Mouse (Mus musculus) lung, embryonic 14.5 days (tissue): Measurements from ENCODE around the gene Dao. TPM values are rescaled to one million over a fixed set of nuclear protein-coding genes. Genes with fewer than 3 reads are reported as not detected.
A peak's percentile ranks its signal among the peaks of the same experiment; 100 is the strongest.

Source experiments
- ATAC-seq: fragments of 200-750 bp; cut with Nextera tagmentation; 2 replicates; pipeline ENCODE4 v1.8.0; 2017; ENCODE audit warnings: mild to moderate bottlenecking, moderate TSS enrichment, moderate library complexity; ENCODE audit not compliant: insufficient read depth
- DNase-seq: peaks from one replicate; pipeline ENCODE4 v3.0.0-alpha.2; 2015
- H3K27ac ChIP-seq: fragments of 300-500 bp; sonication (generic); 2 replicates; pipeline ENCODE4 v1.5.1; 2014; ENCODE audit warnings: low read depth, mild to moderate bottlenecking, moderate library complexity
- H3K27me3 ChIP-seq: fragments of 300-500 bp; sonication (generic); 2 replicates; pipeline ENCODE4 v1.6.1; 2014; ENCODE audit warnings: low read length, control low read depth; ENCODE audit not compliant: insufficient read depth
- H3K36me3 ChIP-seq: fragments of 300-500 bp; sonication (generic); 2 replicates; pipeline ENCODE4 v1.6.1; 2014; ENCODE audit warnings: control low read depth; ENCODE audit not compliant: insufficient read depth
- H3K4me1 ChIP-seq: fragments of 300-500 bp; sonication (generic); 2 replicates; pipeline ENCODE4 v1.6.1; 2014; ENCODE audit warnings: antibody characterized with exemption, control low read depth; ENCODE audit not compliant: insufficient read depth
- H3K4me2 ChIP-seq: fragments of 300-500 bp; sonication (generic); 2 replicates; pipeline ENCODE4 v1.6.1; 2014; ENCODE audit warnings: mild to moderate bottlenecking
- H3K4me3 ChIP-seq: fragments of 300-500 bp; sonication (generic); 2 replicates; pipeline ENCODE4 v1.5.1; 2014; ENCODE audit warnings: low read depth, low read length
- H3K9ac ChIP-seq: fragments of 300-500 bp; sonication (generic); 2 replicates; pipeline ENCODE4 v1.6.1; 2014
- H3K9me3 ChIP-seq: fragments of 300-500 bp; sonication (generic); 2 replicates; pipeline ENCODE4 v1.6.1; 2016; ENCODE audit warnings: low read depth, low read length, control low read depth
- CTCF ChIP-seq: IDR thresholded peaks from 2 replicates; pipeline ENCODE4 v1.5.1; 2016; ENCODE audit warnings: antibody characterized with exemption, low read depth
- WGBS: fragments of 180-500 bp; shearing (Covaris S2); extraction: QIAGEN DNeasy Blood & Tissue Kit; methylation state at CpG from one replicate; pipeline ENCODE4 v1.1.7; 2014; 5-methylcytosine and 5-hydroxymethylcytosine counted together
- polyA plus RNA-seq: library from polyadenylated mRNA; unstranded; fragments of >200 nt; fragmentation: Nextera tagmentation; extraction: Ambion mirVana; gene quantifications from 2 replicates; pipeline ENCODE4 v1.2.1, GENCODE M21; 2014

Dao gene
- polyA plus RNA-seq, 1 experiment from 2014 or later: not detected

DNA sequence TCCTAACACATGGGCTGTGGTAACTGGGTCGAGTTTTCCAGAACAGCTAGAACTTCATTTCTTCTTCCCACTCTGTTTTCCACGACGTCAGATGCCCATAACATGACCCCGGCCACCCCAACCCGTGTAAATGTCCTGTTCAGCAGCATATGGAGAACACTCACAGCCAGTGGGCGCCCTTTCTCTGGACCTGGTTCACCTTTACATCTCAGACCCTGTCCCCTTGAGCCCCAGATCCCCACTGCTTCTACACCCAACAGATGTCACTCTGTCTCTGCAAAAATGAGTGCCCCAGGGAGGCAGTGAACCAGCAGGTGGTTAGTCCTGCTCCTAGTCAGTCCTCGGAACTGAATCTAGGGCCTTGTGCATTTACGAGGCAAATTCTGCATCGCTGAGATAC is 64.5 kb downstream of the Dao start:
- Histone ChIP-seq H3K27ac (no peak overlapping the region), H3K4me2 (no peak overlapping the region), H3K36me3 (no peaks in the 10 kb centered on the region), H3K4me1 (no peaks in the 10 kb centered on the region), H3K4me3 (no peak overlapping the region), H3K9ac (no peak overlapping the region), H3K27me3 (no peaks in the 10 kb centered on the region), H3K9me3 (no peaks in the 10 kb centered on the region)
- DNase-seq: no peak
- TF ChIP-seq CTCF: no peak
- ATAC-seq: no peak
- 62% methylated on average over 9 of the region's 9 CpGs for WGBS

- 0 out of 2 replicates have a peak, but pooled peaks have one; percentile 18 for TF ChIP-seq CTCF
- DNase-seq (no peak), ATAC-seq (no peak)
- H3K27me3 ChIP-seq: no peaks in the 10 kb centered on the region
- no peak overlapping the region for H3K4me2 ChIP-seq
- no peak overlapping the region for H3K27ac ChIP-seq
- H3K36me3 ChIP-seq: no peaks in the 10 kb centered on the region
- WGBS: 90% methylated on average over 4 of the region's 4 CpGs
- H3K9ac ChIP-seq: no peak overlapping the region
- H3K4me3 ChIP-seq: no peak overlapping the region
- H3K4me1 ChIP-seq: no peaks in the 10 kb centered on the region
- no peaks in the 10 kb centered on the region for H3K9me3 ChIP-seq
These were observed 67.4 kb downstream of the Dao start for GRCm38 (mm10) chr5:114070858-114071257.

DNA sequence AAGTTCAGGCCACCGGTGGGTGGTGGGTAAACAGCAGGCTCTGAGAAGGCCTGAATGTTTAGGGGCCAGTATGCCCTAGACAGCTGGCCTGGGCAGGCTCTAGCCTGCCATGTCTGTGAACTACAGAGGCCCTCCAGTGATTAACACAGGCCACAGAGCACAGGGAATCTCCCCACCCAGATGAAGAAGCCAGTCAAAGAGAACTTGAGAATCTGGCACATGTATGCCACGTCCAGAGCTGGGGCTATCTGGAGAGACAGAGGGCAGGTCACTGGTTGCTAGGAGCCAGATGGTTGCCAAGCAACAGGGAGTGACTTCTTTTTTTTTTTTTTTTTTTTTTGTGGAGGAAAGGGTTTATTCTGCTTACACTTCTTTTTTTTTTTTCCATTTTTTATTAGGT is 68.8 kb downstream of the Dao start:
- Histone ChIP-seq H3K9me3 (no peaks in the 10 kb centered on the region), H3K36me3 (no peaks in the 10 kb centered on the region), H3K4me3 (no peak overlapping the region), H3K9ac (no peak overlapping the region), H3K4me2 (no peak overlapping the region), H3K27ac (no peak overlapping the region), H3K4me1 (no peaks in the 10 kb centered on the region), H3K27me3 (no peaks in the 10 kb centered on the region)
- WGBS: 33% methylated on average over 2 of the region's 2 CpGs
- ATAC-seq: no peak
- TF ChIP-seq CTCF: no peak
- DNase-seq: no peak

Other genes starting within 250 kb of the Dao start
- 53.8 and 63.1 TPM in 2 replicates for gene Sart3, start 231.2 kb upstream of the Dao start, polyA plus RNA-seq
- 112 and 116 TPM in 2 replicates for gene Iscu, start 231.0 kb upstream of the Dao start, polyA plus RNA-seq
- 23.0 and 23.6 TPM in 2 replicates for gene Tmem119, start 203.2 kb upstream of the Dao start, polyA plus RNA-seq
- gene Selplg, start 171.1 kb upstream of the Dao start, polyA plus RNA-seq: 2.9 and 3.4 TPM in 2 replicates
- 151 and 165 TPM in 2 replicates for gene Coro1c, start 94.9 kb upstream of the Dao start, polyA plus RNA-seq
- 25.0 and 29.9 TPM in 2 replicates for gene Ssh1, start 9.8 kb upstream of the Dao start, polyA plus RNA-seq
- 10.7 and 10.8 TPM in 2 replicates for gene Usp30, start 61.8 kb downstream of the Dao start, polyA plus RNA-seq
- 0.11 and 0.22 TPM in 2 replicates for gene Svop, start 87.9 kb downstream of the Dao start, polyA plus RNA-seq
- 8.9 and 11.3 TPM in 2 replicates for gene Alkbh2, start 124.5 kb downstream of the Dao start, polyA plus RNA-seq
- 44.0 and 44.2 TPM in 2 replicates for gene Ung, start 126.7 kb downstream of the Dao start, polyA plus RNA-seq
- 1.7 and 2.3 TPM in 2 replicates for gene Acacb, start 142.8 kb downstream of the Dao start, polyA plus RNA-seq